Mouse (Mus musculus) forebrain, embryonic 15.5 days (tissue): Measurements from ENCODE around the gene Ube2e3. TPM values are rescaled to one million over a fixed set of nuclear protein-coding genes. Genes with fewer than 3 reads are reported as not detected.

Experiments
- ATAC-seq: fragments of 200-750 bp; cut with Nextera tagmentation; replicated peaks from 2 replicates; pipeline ENCODE4 v1.8.0; 2017; ENCODE audit warnings: mild to moderate bottlenecking, moderate TSS enrichment, moderate library complexity
- H3K27ac ChIP-seq: fragments of 300-500 bp; sonication (generic); replicated peaks from 2 replicates; pipeline ENCODE4 v1.5.1; 2015; ENCODE audit warnings: mild to moderate bottlenecking, inconsistent platforms
- H3K27me3 ChIP-seq: fragments of 300-500 bp; sonication (generic); 2 replicates; pipeline ENCODE4 v1.6.1; 2015; ENCODE audit warnings: inconsistent platforms
- H3K36me3 ChIP-seq: fragments of 300-500 bp; sonication (generic); 2 replicates; pipeline ENCODE4 v1.6.1; 2015; ENCODE audit warnings: mild to moderate bottlenecking, inconsistent platforms
- H3K4me1 ChIP-seq: fragments of 300-500 bp; sonication (generic); 2 replicates; pipeline ENCODE4 v1.6.1; 2015; ENCODE audit warnings: inconsistent platforms
- H3K4me2 ChIP-seq: fragments of 300-500 bp; sonication (generic); replicated peaks from 2 replicates; pipeline ENCODE4 v1.6.1; 2015; ENCODE audit warnings: mild to moderate bottlenecking, inconsistent platforms
- H3K4me3 ChIP-seq: fragments of 300-500 bp; sonication (generic); 2 replicates; pipeline ENCODE4 v1.5.1; 2015; ENCODE audit warnings: mild to moderate bottlenecking, inconsistent platforms
- H3K9ac ChIP-seq: fragments of 300-500 bp; sonication (generic); replicated peaks from 2 replicates; pipeline ENCODE4 v1.6.1; 2015; ENCODE audit warnings: mild to moderate bottlenecking, inconsistent platforms
- H3K9me3 ChIP-seq: fragments of 300-500 bp; sonication (generic); 2 replicates; pipeline ENCODE4 v1.6.1; 2016; ENCODE audit warnings: inconsistent platforms
- WGBS: fragments of 180-500 bp; shearing (Covaris S2); methylation state at CpG from one replicate; pipeline ENCODE4 v1.1.7; 2015; ENCODE audit warnings: mixed read lengths; 5-methylcytosine and 5-hydroxymethylcytosine counted together
- polyA plus RNA-seq: library from polyadenylated mRNA; unstranded; fragments of >200 nt; fragmentation: Nextera tagmentation; extraction: Ambion mirVana; gene quantifications from 2 replicates; pipeline ENCODE4 v1.2.1, GENCODE M21; 2015

The Ube2e3 gene
- polyA plus RNA-seq, result 259 and 261 TPM in 2 replicates

- ATAC-seq, result no peak
- Histone ChIP-seq H3K27me3 (no peaks in the 10 kb centered on the region), H3K4me2 (peak within 1 kb of the TSS; percentile 86), H3K36me3 (no peaks in the 10 kb centered on the region), H3K4me3 (peak within 1 kb of the TSS; percentile 80), H3K27ac (peak within 1 kb of the TSS; percentile 97), H3K9me3 (no peaks in the 10 kb centered on the region), H3K9ac (peak within 1 kb of the TSS; percentile 97), H3K4me1 (peaks cover 23% of the 10 kb centered on the region)
- 18% methylated on average over 14 of the region's 14 CpGs for WGBS
Observed at GRCm38 (mm10) chr2:78867726-78868510, at the start of gene Ube2e3. TSS of gene Ube2e3 (plus strand) at chr2:78868124.

- H3K36me3 ChIP-seq, result no peaks in the 10 kb centered on the region
Observed at GRCm38 (mm10) chr2:78829887-78830286, 38.0 kb upstream of the Ube2e3 start.

GRCm38 (mm10) chr2:78841494-78842224 lies 26.3 kb upstream of the Ube2e3 start:
- Histone ChIP-seq H3K36me3 (no peaks in the 10 kb centered on the region), H3K27ac (no peak overlapping the region), H3K9ac (no peak overlapping the region), H3K4me2 (no peak overlapping the region), H3K9me3 (no peaks in the 10 kb centered on the region), H3K4me1 (no peaks in the 10 kb centered on the region), H3K4me3 (no peak overlapping the region), H3K27me3 (no peaks in the 10 kb centered on the region)
- 83% methylated on average over 7 of the region's 7 CpGs for WGBS
- ATAC-seq, result no peak

More at GRCm38 (mm10) chr2:78829887-78830286, 38.0 kb upstream of the Ube2e3 start:
- Histone ChIP-seq H3K4me1 (no peaks in the 10 kb centered on the region), H3K9me3 (no peaks in the 10 kb centered on the region), H3K9ac (no peak overlapping the region), H3K4me2 (no peak overlapping the region), H3K27ac (no peak overlapping the region), H3K4me3 (no peak overlapping the region), H3K27me3 (no peaks in the 10 kb centered on the region)
- ATAC-seq, result no peak
- 96% methylated on average over 3 of the region's 3 CpGs for WGBS

- Histone ChIP-seq H3K4me2 (no peak overlapping the region), H3K4me3 (no peak overlapping the region), H3K9ac (no peak overlapping the region), H3K36me3 (no peaks in the 10 kb centered on the region), H3K27ac (no peak overlapping the region), H3K27me3 (no peaks in the 10 kb centered on the region), H3K4me1 (no peaks in the 10 kb centered on the region), H3K9me3 (no peaks in the 10 kb centered on the region)
- WGBS, result 90% methylated on average over 5 of the region's 5 CpGs
- no peak for ATAC-seq
Observed at GRCm38 (mm10) chr2:78844365-78844764, 23.6 kb upstream of the Ube2e3 start.

GRCm38 (mm10) chr2:78845274-78845673 lies 22.6 kb upstream of the Ube2e3 start:
- Histone ChIP-seq H3K9me3 (no peaks in the 10 kb centered on the region), H3K27me3 (no peaks in the 10 kb centered on the region), H3K4me1 (no peaks in the 10 kb centered on the region), H3K27ac (no peak overlapping the region), H3K4me2 (no peak overlapping the region), H3K9ac (no peak overlapping the region), H3K36me3 (no peaks in the 10 kb centered on the region), H3K4me3 (no peak overlapping the region)
- ATAC-seq, result no peak
- 88% methylated on average over 12 of the region's 12 CpGs for WGBS

GRCm38 (mm10) chr2:78845717-78846116 lies 22.2 kb upstream of the Ube2e3 start:
- ATAC-seq, result no peak
- no peak overlapping the region for H3K27ac ChIP-seq
- H3K9me3 ChIP-seq, result no peaks in the 10 kb centered on the region
- WGBS, result 90% methylated on average over 10 of the region's 10 CpGs
- H3K4me1 ChIP-seq, result no peaks in the 10 kb centered on the region
- no peaks in the 10 kb centered on the region for H3K27me3 ChIP-seq
- no peak overlapping the region for H3K4me3 ChIP-seq
- no peak overlapping the region for H3K4me2 ChIP-seq
- no peaks in the 10 kb centered on the region for H3K36me3 ChIP-seq
- no peak overlapping the region for H3K9ac ChIP-seq

GRCm38 (mm10) chr2:78854315-78854714 lies 13.6 kb upstream of the Ube2e3 start:
- WGBS, result 66% methylated on average over 8 of the region's 8 CpGs
- H3K9ac ChIP-seq, result no peak overlapping the region
- no peak for ATAC-seq
- no peak overlapping the region for H3K4me2 ChIP-seq
- H3K4me3 ChIP-seq, result no peak overlapping the region
- H3K36me3 ChIP-seq, result no peaks in the 10 kb centered on the region
- no peaks in the 10 kb centered on the region for H3K4me1 ChIP-seq
- H3K27me3 ChIP-seq, result no peaks in the 10 kb centered on the region
- no peak overlapping the region for H3K27ac ChIP-seq
- H3K9me3 ChIP-seq, result no peaks in the 10 kb centered on the region

- H3K4me3 ChIP-seq, result no peak overlapping the region
- H3K9ac ChIP-seq, result no peak overlapping the region
- no peaks in the 10 kb centered on the region for H3K4me1 ChIP-seq
- no peaks in the 10 kb centered on the region for H3K9me3 ChIP-seq
- H3K27ac ChIP-seq, result no peak overlapping the region
- no peak for ATAC-seq
- 81% methylated on average over 6 of the region's 6 CpGs for WGBS
- H3K4me2 ChIP-seq, result no peak overlapping the region
- H3K36me3 ChIP-seq, result no peaks in the 10 kb centered on the region
- H3K27me3 ChIP-seq, result no peaks in the 10 kb centered on the region
Observed at GRCm38 (mm10) chr2:78858628-78859027, 9.3 kb upstream of the Ube2e3 start.

- Histone ChIP-seq H3K4me1 (no peaks in the 10 kb centered on the region), H3K27ac (no peak overlapping the region), H3K9me3 (no peaks in the 10 kb centered on the region), H3K36me3 (no peaks in the 10 kb centered on the region), H3K4me3 (no peak overlapping the region), H3K4me2 (no peak overlapping the region), H3K27me3 (no peaks in the 10 kb centered on the region), H3K9ac (no peak overlapping the region)
- 69% methylated on average over 12 of the region's 12 CpGs for WGBS
- ATAC-seq, result no peak
Observed at GRCm38 (mm10) chr2:78859266-78860087, 8.4 kb upstream of the Ube2e3 start.

- Histone ChIP-seq H3K27ac (no peak overlapping the region), H3K9me3 (no peaks in the 10 kb centered on the region), H3K9ac (no peak overlapping the region), H3K4me3 (no peak overlapping the region), H3K36me3 (no peaks in the 10 kb centered on the region), H3K4me1 (no peaks in the 10 kb centered on the region), H3K4me2 (no peak overlapping the region), H3K27me3 (no peaks in the 10 kb centered on the region)
- no peak for ATAC-seq
- 80% methylated on average over 3 of the region's 3 CpGs for WGBS
Observed at GRCm38 (mm10) chr2:78860088-78860372, 7.9 kb upstream of the Ube2e3 start.

GRCm38 (mm10) chr2:78864116-78864515 lies 3.8 kb upstream of the Ube2e3 start:
- no peaks in the 10 kb centered on the region for H3K9me3 ChIP-seq
- H3K4me2 ChIP-seq, result no peak overlapping the region
- H3K27me3 ChIP-seq, result no peaks in the 10 kb centered on the region
- no peak overlapping the region for H3K4me3 ChIP-seq
- no peak overlapping the region for H3K27ac ChIP-seq
- ATAC-seq, result no peak
- H3K36me3 ChIP-seq, result no peaks in the 10 kb centered on the region
- H3K4me1 ChIP-seq, result no peaks in the 10 kb centered on the region
- 84% methylated on average over 3 of the region's 3 CpGs for WGBS
- H3K9ac ChIP-seq, result no peak overlapping the region

- Histone ChIP-seq H3K4me1 (no peaks in the 10 kb centered on the region), H3K27me3 (no peaks in the 10 kb centered on the region), H3K36me3 (no peaks in the 10 kb centered on the region), H3K9ac (no peak overlapping the region), H3K27ac (no peak overlapping the region), H3K4me3 (no peak overlapping the region), H3K9me3 (no peaks in the 10 kb centered on the region), H3K4me2 (no peak overlapping the region)
- WGBS, result 67% methylated on average over 5 of the region's 5 CpGs
- no peak for ATAC-seq
Observed at GRCm38 (mm10) chr2:78864866-78865265, 3.1 kb upstream of the Ube2e3 start.
